Mouse (Mus musculus) CH12.LX (cell line): ENCODE data around the gene Sorcs1. TPM values are rescaled to one million over a fixed set of nuclear protein-coding genes. Genes with fewer than 3 reads are reported as not detected.

Experiments
- DNase-seq: peaks from one replicate; pipeline ENCODE4 v3.0.0-alpha.2; 2013; ENCODE audit errors: extremely low read depth
- H3K27ac ChIP-seq: 2 replicates; pipeline ENCODE4 v1.5.1; 2012; ENCODE audit warnings: low read depth, mild to moderate bottlenecking, control low read depth, moderate library complexity; ENCODE audit not compliant: insufficient read depth
- H3K27me3 ChIP-seq: replicated peaks from 2 replicates; pipeline ENCODE3; 2012; ENCODE audit warnings: inconsistent platforms
- H3K36me3 ChIP-seq, 2 experiments: replicated peaks in 1 of 2; 2 replicates each; pipeline versions ENCODE3 to v1.6.1; 2012; ENCODE audit warnings: inconsistent platforms in 1 of 2, low read length in 1 of 2, mild to moderate bottlenecking in 1 of 2, mixed read lengths in 1 of 2, moderate library complexity in 1 of 2; ENCODE audit not compliant: control insufficient read depth in 1 of 2, insufficient read depth in 1 of 2
- H3K4me1 ChIP-seq, 2 experiments: 2 replicates each; pipeline ENCODE4 v1.6.1; 2012; ENCODE audit warnings: inconsistent platforms in 1 of 2, moderate library complexity in 1 of 2; ENCODE audit not compliant: insufficient read depth in 2 of 2, control insufficient read depth in 1 of 2
- H3K4me2 ChIP-seq: 2 replicates; pipeline ENCODE4 v1.6.1; 2012; ENCODE audit warnings: low read depth, mild to moderate bottlenecking, control low read depth; ENCODE audit not compliant: poor library complexity, insufficient read depth, severe bottlenecking
- H3K4me3 ChIP-seq, 3 experiments: fragments of 150-350 bp in 1 of 3; sonication (generic) in 1 of 3; replicated peaks in 1 of 3; 2 replicates each; pipeline versions ENCODE3 to v1.5.1; 2011 to 2012; ENCODE audit warnings: low read depth in 2 of 3, low read length in 2 of 3, mild to moderate bottlenecking in 2 of 3, moderate library complexity in 2 of 3, control low read depth in 1 of 3, improper control_type of control experiment in 1 of 3, inconsistent platforms in 1 of 3, mixed read lengths in 1 of 3; ENCODE audit not compliant: poor library complexity in 1 of 3
- H3K79me2 ChIP-seq: replicated peaks from 2 replicates; pipeline ENCODE4 v1.6.1; 2012; ENCODE audit warnings: mild to moderate bottlenecking, moderate library complexity; ENCODE audit not compliant: control insufficient read depth, poor library complexity, insufficient read depth, severe bottlenecking; ENCODE audit errors: extremely low read depth
- H3K9ac ChIP-seq: 2 replicates; pipeline ENCODE4 v1.6.1; 2012; ENCODE audit warnings: low read depth, mild to moderate bottlenecking, control low read depth, moderate library complexity; ENCODE audit not compliant: insufficient read depth
- H3K9me3 ChIP-seq: replicated peaks from 2 replicates; pipeline ENCODE3; 2012; ENCODE audit warnings: low read length, inconsistent platforms, mixed read lengths
- BHLHE40 ChIP-seq: IDR thresholded peaks from 2 replicates; pipeline ENCODE4 v1.6.1; 2011; ENCODE audit warnings: mild to moderate bottlenecking, low read depth, low read length, improper control_type of control experiment
- CTCF ChIP-seq, 2 experiments: IDR thresholded peaks in 1 of 2; conservative IDR thresholded peaks in 1 of 2; 2 replicates each; pipeline ENCODE4 v1.5.1; 2011 to 2012; ENCODE audit warnings: low read depth in 2 of 2, low read length in 2 of 2, improper control_type of control experiment in 1 of 2, inconsistent platforms in 1 of 2, mild to moderate bottlenecking in 1 of 2, moderate library complexity in 1 of 2
- E2F4 ChIP-seq: IDR thresholded peaks from 2 replicates; pipeline ENCODE4 v1.6.1; 2011; ENCODE audit warnings: low read depth, low read length, improper control_type of control experiment; ENCODE audit not compliant: insufficient replicate concordance
- IRF4 ChIP-seq: IDR thresholded peaks from 2 replicates; pipeline ENCODE4 v1.6.1; 2014; ENCODE audit warnings: low read depth, mild to moderate bottlenecking, inconsistent platforms, low read length, improper control_type of control experiment
- MAFK ChIP-seq: IDR thresholded peaks from 2 replicates; pipeline ENCODE4 v1.6.1; 2011; ENCODE audit warnings: low read length, improper control_type of control experiment; ENCODE audit not compliant: insufficient replicate concordance
- MYC ChIP-seq: IDR thresholded peaks from 2 replicates; pipeline ENCODE4 v1.6.1; 2011; ENCODE audit warnings: low read depth, mild to moderate bottlenecking, improper control_type of control experiment, low read length
- NELFE ChIP-seq: IDR thresholded peaks from 2 replicates; pipeline ENCODE4 v1.6.1; 2011; ENCODE audit warnings: low read depth, low read length, improper control_type of control experiment
- PAX5 ChIP-seq: IDR thresholded peaks from 2 replicates; pipeline ENCODE4 v1.6.1; 2012; ENCODE audit warnings: low read length, inconsistent platforms, mixed read lengths
- POLR2A ChIP-seq: IDR thresholded peaks from 2 replicates; pipeline ENCODE4 v1.6.1; 2011; ENCODE audit warnings: low read depth, mild to moderate bottlenecking, improper control_type of control experiment, low read length
- RAD21 ChIP-seq: IDR thresholded peaks from 2 replicates; pipeline ENCODE4 v1.6.1; 2011; ENCODE audit warnings: low read depth, mild to moderate bottlenecking, low read length, improper control_type of control experiment, moderate library complexity
- RCOR1 ChIP-seq: conservative IDR thresholded peaks from 2 replicates; pipeline ENCODE4 v1.6.1; 2012; ENCODE audit warnings: low read depth, mild to moderate bottlenecking, inconsistent platforms, low read length, improper control_type of control experiment
- SIN3A ChIP-seq: IDR thresholded peaks from 2 replicates; pipeline ENCODE4 v1.6.1; 2012; ENCODE audit warnings: low read length, improper control_type of control experiment, inconsistent platforms
- SMC3 ChIP-seq: IDR thresholded peaks from 2 replicates; pipeline ENCODE4 v1.6.1; 2011; ENCODE audit warnings: low read depth, low read length, improper control_type of control experiment
- TCF12 ChIP-seq: IDR thresholded peaks from 2 replicates; pipeline ENCODE4 v1.6.1; 2014; ENCODE audit warnings: low read depth, mild to moderate bottlenecking, inconsistent platforms, low read length, improper control_type of control experiment
- UBTF ChIP-seq: IDR thresholded peaks from 2 replicates; pipeline ENCODE4 v1.6.1; 2012; ENCODE audit warnings: low read depth, mild to moderate bottlenecking, inconsistent platforms, low read length, improper control_type of control experiment, moderate library complexity
- USF1 ChIP-seq: IDR thresholded peaks from 2 replicates; pipeline ENCODE4 v1.6.1; 2014; ENCODE audit warnings: low read depth, mild to moderate bottlenecking, inconsistent platforms, low read length, improper control_type of control experiment
- ZC3H11A ChIP-seq: IDR thresholded peaks from 2 replicates; pipeline ENCODE4 v1.6.1; 2012; ENCODE audit warnings: low read depth, mild to moderate bottlenecking, inconsistent platforms, low read length, improper control_type of control experiment
- ZKSCAN1 ChIP-seq: IDR thresholded peaks from 2 replicates; pipeline ENCODE4 v1.6.1; 2012; ENCODE audit warnings: low read depth, inconsistent platforms, low read length, improper control_type of control experiment, borderline replicate concordance
- ZMIZ1 ChIP-seq: IDR thresholded peaks from 2 replicates; pipeline ENCODE4 v1.6.1; 2012; ENCODE audit warnings: low read depth, mild to moderate bottlenecking, inconsistent platforms, low read length, improper control_type of control experiment
- dilution Hi-C: fragments of 300-500 bp; cut with MboI; formaldehyde crosslinking; loops from 2 replicates; pipeline ENCODE4 v1.14.3; 2020; ENCODE audit warnings: low sequenced_read_pairs; ENCODE audit not compliant: extremely low pct_unique_long_range_greater_than_20kb, extremely low pct_ligation_motif_present
- in situ Hi-C: fragments of 300-500 bp; cut with MboI; formaldehyde crosslinking; loops from 3 replicates; pipeline ENCODE4 v1.14.3; 2019; ENCODE audit warnings: low sequenced_read_pairs, low pct_ligation_motif_present, low pct_unique_long_range_greater_than_20kb, mixed read lengths
- polyA plus RNA-seq: library from polyadenylated mRNA; unstranded; fragments of >175 nt; gene quantifications from 2 replicates; pipeline ENCODE4 v1.2.1, GENCODE M21; 2012; ENCODE audit warnings: low read depth; ENCODE audit not compliant: insufficient read length
- total RNA-seq, 2 experiments: library from RNA; depleted of rRNA; stranded (reverse); fragments of 300-350 nt in 1 of 2; fragments of >200 nt in 1 of 2; gene quantifications; 2 replicates each; pipeline ENCODE4 v1.2.3; 2012 to 2014

The Sorcs1 gene
- total and polyA plus RNA-seq, 3 experiments: 0.08 TPM; not detected in 2

DNA sequence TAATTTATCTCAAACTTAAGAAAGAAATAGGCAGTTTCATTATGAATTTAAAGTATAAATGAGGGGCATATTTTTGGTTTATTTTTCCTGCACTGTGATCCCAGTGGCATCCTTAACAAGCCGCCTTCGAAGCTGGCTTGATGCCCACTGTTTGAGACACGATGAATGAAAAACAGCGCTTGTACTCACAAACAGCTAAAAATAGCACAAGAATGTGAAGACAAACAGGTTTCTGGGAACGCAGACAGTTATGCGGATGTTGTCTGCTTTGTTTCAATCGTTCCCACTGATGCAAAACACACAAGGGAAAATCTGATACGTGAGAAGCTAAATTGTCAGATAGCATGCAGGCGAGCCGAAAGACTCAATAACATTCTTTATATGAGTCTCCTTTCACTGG is 303.7 kb downstream of the Sorcs1 start:
- in situ Hi-C loops (no loop called here), dilution Hi-C loops (no loop called here)
- H3K79me2 ChIP-seq: no peaks in the 10 kb centered on the region
- H3K27me3 ChIP-seq: no peaks in the 10 kb centered on the region
- H3K9me3 ChIP-seq: peaks cover 59% of the 10 kb centered on the region
- H3K4me2 ChIP-seq: no peak overlapping the region
- no peak for DNase-seq
- no peak overlapping the region for H3K27ac ChIP-seq
- no peak overlapping the region for H3K4me3 ChIP-seq
- no peaks in the 10 kb centered on the region for H3K4me1 ChIP-seq
- no peaks in the 10 kb centered on the region for H3K36me3 ChIP-seq
- H3K9ac ChIP-seq: no peak overlapping the region
- TF ChIP-seq TCF12 (no peak), BHLHE40 (no peak), SMC3 (no peak)

DNA sequence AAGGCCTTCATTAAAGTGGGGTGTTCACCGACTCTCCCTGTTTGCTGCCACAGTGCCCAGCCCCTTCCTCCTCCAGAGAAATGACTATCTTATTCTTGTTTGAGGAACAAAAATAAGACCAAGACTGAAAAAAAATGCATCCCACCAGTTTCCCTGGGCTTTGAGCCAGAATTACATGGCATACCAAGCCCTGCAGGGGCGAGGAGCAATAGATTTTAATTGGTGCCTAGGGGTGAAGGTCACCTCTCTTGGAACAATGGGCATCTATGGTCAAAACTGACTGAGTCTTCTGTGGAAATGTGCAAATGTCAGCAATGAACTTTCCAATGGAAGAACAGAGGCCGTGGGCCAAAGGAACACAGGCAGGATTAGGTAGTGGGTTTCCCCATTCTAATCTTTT is 312.0 kb downstream of the Sorcs1 start:
- DNase-seq: no peak
- no peak overlapping the region for H3K27ac ChIP-seq
- in situ Hi-C loops (no loop called here), dilution Hi-C loops (no loop called here)
- H3K4me3 ChIP-seq: no peak overlapping the region
- H3K27me3 ChIP-seq: no peaks in the 10 kb centered on the region
- H3K4me2 ChIP-seq: no peak overlapping the region
- no peaks in the 10 kb centered on the region for H3K79me2 ChIP-seq
- no peaks in the 10 kb centered on the region for H3K4me1 ChIP-seq
- H3K9me3 ChIP-seq: peaks cover 41% of the 10 kb centered on the region
- no peak overlapping the region for H3K9ac ChIP-seq
- TF ChIP-seq POLR2A: no peak
- TF ChIP-seq MYC: no peak
- no peak for TF ChIP-seq ZMIZ1
- no peak for TF ChIP-seq PAX5
- no peak for TF ChIP-seq RAD21
- TF ChIP-seq USF1: no peak
- no peak for TF ChIP-seq CTCF (conservative IDR thresholded peaks at IDR 0.05 in 1 of 2, IDR thresholded peaks at IDR 0.05 in 1 of 2; ENCODE audit: low read depth in 2 of 2, low read length in 2 of 2)
- TF ChIP-seq TCF12: no peak
- no peak for TF ChIP-seq RCOR1
- no peak for TF ChIP-seq MAFK
- TF ChIP-seq E2F4: no peak
- TF ChIP-seq ZKSCAN1: no peak
- no peak for TF ChIP-seq IRF4
- no peak for TF ChIP-seq ZC3H11A
- no peak for TF ChIP-seq NELFE
- TF ChIP-seq SIN3A: no peak
- TF ChIP-seq UBTF: no peak
- H3K36me3 ChIP-seq: no peaks in the 10 kb centered on the region
